Mouse (Mus musculus) heart, postnatal 25 days (tissue): ENCODE results near the gene Epc2. TPM values are rescaled to one million over a fixed set of nuclear protein-coding genes. Genes with fewer than 3 reads are reported as not detected.

Source experiments
- total RNA-seq, 2 experiments: library from RNA; stranded (reverse); gene quantifications; 2 replicates each; pipeline ENCODE4 v1.2.3; 2021

Gene Epc2
- total RNA-seq, 2 experiments from 2014 or later: 17.9 to 18.3 TPM

Other genes with a start within 250 kb of the Epc2 start
- 1 to 10 TPM; 1.0 to 1.3 TPM for gene Kif5c, start 167.8 kb downstream of the Epc2 start, total RNA-seq